Mouse (Mus musculus) ES-E14 (cell line): ENCODE measurements around the gene Spef1.

Source experiments
- CHD2 ChIP-seq: IDR thresholded peaks from 2 replicates; pipeline ENCODE4 v1.6.1; 2014; ENCODE audit warnings: mild to moderate bottlenecking, low read depth, low read length, inconsistent platforms
- MAFK ChIP-seq: IDR thresholded peaks from 2 replicates; pipeline ENCODE4 v1.6.1; 2014; ENCODE audit warnings: mild to moderate bottlenecking, low read depth, low read length, inconsistent platforms; ENCODE audit not compliant: insufficient read depth
- ZNF384 ChIP-seq: IDR thresholded peaks from 2 replicates; pipeline ENCODE4 v1.6.1; 2012; ENCODE audit warnings: low read depth, low read length, inconsistent platforms

DNA sequence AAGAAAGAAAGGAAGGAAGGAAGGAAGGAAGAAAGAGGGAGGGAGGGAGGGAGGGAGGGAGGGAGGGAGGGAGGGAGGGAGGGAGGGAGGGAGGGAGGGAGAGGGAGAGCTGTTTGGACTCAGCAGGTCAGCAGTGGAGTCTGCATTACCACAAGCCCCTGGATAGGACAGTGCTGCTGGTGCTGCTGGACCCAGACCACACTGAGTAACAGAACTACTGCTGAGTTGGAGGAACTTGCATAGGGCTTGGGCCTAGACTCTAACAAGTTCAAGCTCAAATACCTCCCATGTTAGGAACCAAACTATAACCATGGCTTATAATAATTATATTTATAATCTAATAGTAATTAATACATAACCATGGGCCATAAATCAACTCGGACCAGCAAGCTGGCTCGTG, 56.2 kb downstream of the Spef1 start:
- no peak for TF ChIP-seq CHD2
- no peak for TF ChIP-seq ZNF384
- no peak for TF ChIP-seq MAFK
